Mouse (Mus musculus): Measurements from ENCODE around the gene Neurod2. TPM values are rescaled to one million over a fixed set of nuclear protein-coding genes. Genes with fewer than 3 reads are reported as not detected.

The Neurod2 gene
- polyA plus RNA-seq, 1 experiment from 2014 or later, result 72.1 TPM

GRCm38 (mm10) chr11:98328371-98329069 lies 928 bp downstream of the Neurod2 start:
- peak overlapping the region; percentile 55 for H3K4me2 ChIP-seq
- H3K9me3 ChIP-seq (replicated peaks), result no peaks in the 10 kb centered on the region
- H3K4me3 ChIP-seq, result peak overlapping the region; percentile 57
- WGBS, result 2% methylated on average over 36 of the region's 56 CpGs
- peak overlapping the region; percentile 95 for H3K27ac ChIP-seq
- no peaks in the 10 kb centered on the region for H3K36me3 ChIP-seq (ENCODE audit: poor library complexity, severe bottlenecking)
- ATAC-seq, result no peak
- peaks cover 40% of the 10 kb centered on the region for H3K4me1 ChIP-seq
- peaks cover 99% of the 10 kb centered on the region for H3K27me3 ChIP-seq
- peak overlapping the region; percentile 84 for H3K9ac ChIP-seq

- Histone ChIP-seq H3K27me3 (peaks cover 99% of the 10 kb centered on the region), H3K4me3 (peak overlapping the region; percentile 57), H3K36me3 (ENCODE audit: poor library complexity, severe bottlenecking) (no peaks in the 10 kb centered on the region), H3K9me3 (replicated peaks) (no peaks in the 10 kb centered on the region), H3K27ac (peak overlapping the region; percentile 95), H3K4me2 (peak overlapping the region; percentile 55), H3K4me1 (peaks cover 40% of the 10 kb centered on the region), H3K9ac (peak overlapping the region; percentile 84)
- ATAC-seq, result no peak
- under 1% methylated on average over 29 of the region's 35 CpGs for WGBS
Measured at GRCm38 (mm10) chr11:98328031-98328370, 1.4 kb downstream of the Neurod2 start.

GRCm38 (mm10) chr11:98327136-98328030 lies 2.1 kb downstream of the Neurod2 start:
- ATAC-seq, result no peak
- Histone ChIP-seq H3K4me2 (peak overlapping the region; percentile 55), H3K27me3 (peaks cover 99% of the 10 kb centered on the region), H3K9me3 (replicated peaks) (no peaks in the 10 kb centered on the region), H3K4me3 (peak overlapping the region; percentile 57), H3K36me3 (ENCODE audit: poor library complexity, severe bottlenecking) (no peaks in the 10 kb centered on the region), H3K27ac (peak overlapping the region; percentile 95), H3K9ac (peak overlapping the region; percentile 84), H3K4me1 (peaks cover 46% of the 10 kb centered on the region)
- WGBS, result under 1% methylated on average over 96 of the region's 97 CpGs

- H3K27ac ChIP-seq, result peak overlapping the region; percentile 95
- peak overlapping the region; percentile 55 for H3K4me2 ChIP-seq
- peaks cover 99% of the 10 kb centered on the region for H3K27me3 ChIP-seq
- peak overlapping the region; percentile 84 for H3K9ac ChIP-seq
- H3K36me3 ChIP-seq (ENCODE audit: poor library complexity, severe bottlenecking), result no peaks in the 10 kb centered on the region
- WGBS, result under 1% methylated on average over 19 of the region's 19 CpGs
- peaks cover 50% of the 10 kb centered on the region for H3K4me1 ChIP-seq
- ATAC-seq, result no peak
- H3K9me3 ChIP-seq (replicated peaks), result no peaks in the 10 kb centered on the region
- peak overlapping the region; percentile 57 for H3K4me3 ChIP-seq
Measured at GRCm38 (mm10) chr11:98326741-98327135, 2.7 kb downstream of the Neurod2 start.

- no peaks in the 10 kb centered on the region for H3K9me3 ChIP-seq (replicated peaks)
- WGBS, result 2% methylated on average over 21 of the region's 22 CpGs
- no peak for ATAC-seq
- peaks cover 99% of the 10 kb centered on the region for H3K27me3 ChIP-seq
- peak overlapping the region; percentile 55 for H3K4me2 ChIP-seq
- peaks cover 53% of the 10 kb centered on the region for H3K4me1 ChIP-seq
- H3K4me3 ChIP-seq, result peak overlapping the region; percentile 57
- H3K36me3 ChIP-seq (ENCODE audit: poor library complexity, severe bottlenecking), result no peaks in the 10 kb centered on the region
- H3K9ac ChIP-seq, result peak overlapping the region; percentile 84
- H3K27ac ChIP-seq, result peak overlapping the region; percentile 95
Measured at GRCm38 (mm10) chr11:98325821-98326218, 3.6 kb downstream of the Neurod2 start.

GRCm38 (mm10) chr11:98325191-98325820 lies 4.1 kb downstream of the Neurod2 start:
- Histone ChIP-seq H3K27ac (peak overlapping the region; percentile 95), H3K36me3 (ENCODE audit: poor library complexity, severe bottlenecking) (no peaks in the 10 kb centered on the region), H3K9me3 (replicated peaks) (no peaks in the 10 kb centered on the region), H3K4me1 (peaks cover 56% of the 10 kb centered on the region), H3K4me2 (peak overlapping the region; percentile 55), H3K27me3 (peaks cover 99% of the 10 kb centered on the region), H3K9ac (peak overlapping the region; percentile 84), H3K4me3 (peak overlapping the region; percentile 57)
- no peak for ATAC-seq
- 4% methylated on average over 14 of the region's 14 CpGs for WGBS

GRCm38 (mm10) chr11:98323933-98324332 lies 5.5 kb downstream of the Neurod2 start:
- peak overlapping the region; percentile 14 for H3K9ac ChIP-seq
- no peak for ATAC-seq

GRCm38 (mm10) chr11:98323136-98323866 lies 6.1 kb downstream of the Neurod2 start:
- peak overlapping the region; percentile 55 for H3K4me2 ChIP-seq
- H3K27me3 ChIP-seq, result peaks cover 99% of the 10 kb centered on the region
- 1% methylated on average over 10 of the region's 10 CpGs for WGBS
- H3K4me3 ChIP-seq, result peak overlapping the region; percentile 6; the same call in 1 of the 2 replicates
- no peak for ATAC-seq
- H3K9me3 ChIP-seq (replicated peaks), result no peaks in the 10 kb centered on the region
- H3K9ac ChIP-seq, result 0 out of 2 replicates have a peak overlapping the region, but pooled peaks have one; percentile 14
- H3K36me3 ChIP-seq (ENCODE audit: poor library complexity, severe bottlenecking), result no peaks in the 10 kb centered on the region
- peak overlapping the region; percentile 95 for H3K27ac ChIP-seq
- H3K4me1 ChIP-seq, result peaks cover 68% of the 10 kb centered on the region

More at GRCm38 (mm10) chr11:98323933-98324332, 5.5 kb downstream of the Neurod2 start:
- peak overlapping the region; percentile 95 for H3K27ac ChIP-seq
- peak overlapping the region; percentile 6; the same call in 1 of the 2 replicates for H3K4me3 ChIP-seq
- H3K4me2 ChIP-seq, result peak overlapping the region; percentile 55
- no peaks in the 10 kb centered on the region for H3K9me3 ChIP-seq (replicated peaks)
- WGBS, result 1% methylated on average over 9 of the region's 9 CpGs
- H3K36me3 ChIP-seq (ENCODE audit: poor library complexity, severe bottlenecking), result no peaks in the 10 kb centered on the region
- H3K27me3 ChIP-seq, result peaks cover 99% of the 10 kb centered on the region
- peaks cover 68% of the 10 kb centered on the region for H3K4me1 ChIP-seq

- no peak overlapping the region for H3K4me2 ChIP-seq
Measured at GRCm38 (mm10) chr11:98322159-98322558, 7.3 kb downstream of the Neurod2 start.

GRCm38 (mm10) chr11:98321677-98322003 lies 7.8 kb downstream of the Neurod2 start:
- H3K4me2 ChIP-seq, result peak overlapping the region; percentile 55
- no peaks in the 10 kb centered on the region for H3K9me3 ChIP-seq (replicated peaks)
- H3K4me1 ChIP-seq, result peaks cover 65% of the 10 kb centered on the region
- no peaks in the 10 kb centered on the region for H3K36me3 ChIP-seq (ENCODE audit: poor library complexity, severe bottlenecking)
- peak overlapping the region; percentile 94 for H3K27ac ChIP-seq
- WGBS, result 1% methylated on average over 5 of the region's 5 CpGs
- ATAC-seq, result no peak
- H3K4me3 ChIP-seq, result 0 out of 2 replicates have a peak overlapping the region, but pooled peaks have one; percentile 27
- H3K27me3 ChIP-seq, result peaks cover 99% of the 10 kb centered on the region
- H3K9ac ChIP-seq, result peak overlapping the region; percentile 61; the same call in 1 of the 2 replicates

More at GRCm38 (mm10) chr11:98322159-98322558, 7.3 kb downstream of the Neurod2 start:
- Histone ChIP-seq H3K4me1 (peaks cover 66% of the 10 kb centered on the region), H3K9me3 (replicated peaks) (no peaks in the 10 kb centered on the region), H3K27ac (no peak overlapping the region), H3K4me3 (no peak overlapping the region), H3K36me3 (ENCODE audit: poor library complexity, severe bottlenecking) (no peaks in the 10 kb centered on the region), H3K27me3 (peaks cover 99% of the 10 kb centered on the region), H3K9ac (no peak overlapping the region)
- WGBS, result 9% methylated on average over 1 of the region's 1 CpGs
- no peak for ATAC-seq
